Mouse (Mus musculus): ENCODE measurements around the gene Cplx2.

DNA sequence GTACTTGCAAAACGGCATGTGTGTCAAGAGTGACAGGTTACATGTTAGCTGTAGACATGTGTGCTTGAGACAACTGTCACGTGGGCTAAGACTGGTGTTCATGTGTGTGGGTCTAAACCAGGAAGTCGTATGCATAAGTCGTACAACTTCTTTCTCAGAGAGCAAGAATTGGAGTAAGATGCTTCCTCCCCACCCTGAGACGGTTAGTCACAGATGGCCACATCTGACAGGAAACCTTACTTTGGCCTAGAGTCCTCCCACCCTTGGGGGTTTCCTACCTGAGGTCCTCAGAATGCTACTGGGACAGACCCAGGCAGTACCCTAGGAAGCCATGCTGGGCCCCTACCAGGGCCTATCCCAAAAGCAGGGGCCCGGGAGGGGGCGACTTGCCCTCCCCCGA lies 10.2 kb downstream of the Cplx2 start:
- TF ChIP-seq CTCF (IDR thresholded peaks at IDR 0.05; ENCODE audit: control insufficient read depth, insufficient read depth, insufficient read length), result no peak
- TF ChIP-seq MYOD1 (IDR thresholded peaks at IDR 0.05; ENCODE audit: control insufficient read depth, insufficient read length, low read depth), result no peak

Data from C2C12 (cell line).